Mouse (Mus musculus): ENCODE results near the gene Dph3. TPM values are rescaled to one million over a fixed set of nuclear protein-coding genes. Genes with fewer than 3 reads are reported as not detected.

Gene Dph3
- polyA plus RNA-seq, 1 experiment = 30.5 TPM

- TF ChIP-seq GATA1 (IDR thresholded peaks at IDR 0.05; ENCODE audit: low read length) = no peak
Observed at GRCm38 (mm10) chr14:32050171-32050570, 35.4 kb downstream of the Dph3 start.

GRCm38 (mm10) chr14:32046357-32046756 lies 39.2 kb downstream of the Dph3 start:
- no peak for TF ChIP-seq GATA1 (IDR thresholded peaks at IDR 0.05; ENCODE audit: low read length)

- no peak for TF ChIP-seq GATA1 (IDR thresholded peaks at IDR 0.05; ENCODE audit: low read length)
Observed at GRCm38 (mm10) chr14:32042108-32042507, 43.4 kb downstream of the Dph3 start.

GRCm38 (mm10) chr14:32037661-32038252 lies 47.8 kb downstream of the Dph3 start:
- TF ChIP-seq GATA1 (IDR thresholded peaks at IDR 0.05; ENCODE audit: low read length) = no peak

DNA sequence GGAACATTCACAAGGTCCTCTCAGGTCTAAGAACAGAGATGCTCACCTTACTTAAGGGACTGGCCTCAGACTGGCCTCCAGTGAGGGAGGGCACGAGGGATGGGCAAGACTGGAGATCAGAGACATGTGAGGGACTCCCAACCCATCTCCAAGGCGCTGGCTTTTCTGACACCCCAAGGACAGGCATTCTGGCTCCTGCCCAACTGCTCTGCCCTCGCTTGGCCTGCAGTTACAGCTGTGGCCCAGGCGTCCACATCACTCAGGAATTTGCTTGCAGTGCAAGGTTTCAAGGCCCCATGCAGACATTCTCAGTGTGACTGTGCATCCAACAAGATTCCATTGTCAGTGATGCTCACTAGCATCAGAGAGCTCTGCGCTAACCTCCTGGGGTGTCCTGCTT lies 49.0 kb downstream of the Dph3 start:
- no peak for TF ChIP-seq GATA1 (IDR thresholded peaks at IDR 0.05; ENCODE audit: low read length)

GRCm38 (mm10) chr14:32032522-32032921 lies 53.0 kb downstream of the Dph3 start:
- no peak for TF ChIP-seq GATA1 (IDR thresholded peaks at IDR 0.05; ENCODE audit: low read length)

Other genes with a start within 250 kb of the Dph3 start
- not detected in 2 replicates for gene Galnt15, start 56.7 kb downstream of the Dph3 start, polyA plus RNA-seq (2012)
- gene Oxnad1, start 355 bp downstream of the Dph3 start, polyA plus RNA-seq (2012) = 4.9 and 12.3 TPM in 2 replicates
- gene Msmb, start 56.3 kb upstream of the Dph3 start, polyA plus RNA-seq (2012) = not detected in 2 replicates
- 2.5 and 3.7 TPM in 2 replicates for gene Ncoa4, start 74.1 kb upstream of the Dph3 start, polyA plus RNA-seq (2012)
- 485 and 715 TPM in 2 replicates for gene Timm23, start 116.2 kb upstream of the Dph3 start, polyA plus RNA-seq (2012)
- 24.6 and 36.8 TPM in 2 replicates for gene Parg, start 116.2 kb upstream of the Dph3 start, polyA plus RNA-seq (2012)
- 0.08 and 0.13 TPM in 2 replicates for gene Ogdhl, start 236.3 kb upstream of the Dph3 start, polyA plus RNA-seq (2012)

Measured in G1E-ER4 (cell line).